Comparison of ENCODE assay signal across 9 mouse cellular contexts in the genomic region with DNA sequence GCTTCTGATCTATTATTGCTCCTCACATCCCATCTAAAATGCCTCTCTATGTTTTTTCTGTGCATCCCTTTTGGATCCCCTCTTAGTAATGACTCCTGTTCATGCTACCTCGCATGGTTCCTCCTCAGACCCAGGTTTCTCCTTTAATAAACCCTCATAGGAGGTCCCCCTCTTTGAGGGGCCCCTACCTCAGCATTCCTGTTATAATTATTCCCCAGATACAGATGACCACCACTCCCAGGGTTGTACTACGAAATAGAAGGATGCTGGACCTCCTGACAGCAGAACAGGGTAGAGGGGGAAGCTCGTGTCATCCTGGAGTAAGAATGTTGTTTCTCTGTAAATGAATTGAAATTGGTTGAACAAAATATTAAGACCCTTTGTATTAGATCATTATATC. TPM values are rescaled to one million over a fixed set of nuclear protein-coding genes. Genes with fewer than 3 reads are reported as not detected.
DNase-seq lines count a peak whose midpoint lies in the region; ATAC-seq and TF ChIP-seq lines count a peak whose summit lies in the region.
"Had no signal": no experiment of that assay in that cellular context is flagged by ENCODE, and none has a peak within 500 bp of the region (broad histone marks: within the 10 kb centered on the region; RNA-seq: fewer than 3 reads in every experiment).

A gene (plus strand): TSS at position 301 of the 400 bp plus-strand sequence.

- no peaks in the 10 kb centered on the region for H3K27me3 ChIP-seq in heart, embryonic 11.5 days (ENCODE audit: control insufficient read depth, insufficient read depth, low read length)
- peaks cover 11% of the 10 kb centered on the region for H3K27me3 ChIP-seq in CH12.LX (replicated peaks)
- H3K27me3 ChIP-seq in forebrain, embryonic 15.5 days: no peaks in the 10 kb centered on the region
- H3K27me3 ChIP-seq in liver, embryonic 16.5 days (ENCODE audit: control insufficient read depth, insufficient read depth, low read depth, low read length): no peaks in the 10 kb centered on the region

- TF ChIP-seq POLR2A in CH12.LX (IDR thresholded peaks at IDR 0.05; ENCODE audit: low read depth, low read length): no peak

- in situ Hi-C loops in CH12.LX (cut with MboI; ENCODE audit: low pct_ligation_motif_present, low pct_unique_long_range_greater_than_20kb, low sequenced_read_pairs): no loop called here

- no peaks in the 10 kb centered on the region; the same call in 1 of the 2 replicates for H3K9me3 ChIP-seq in heart, embryonic 11.5 days (replicated peaks; ENCODE audit: control insufficient read depth, low read length)
- H3K9me3 ChIP-seq in CH12.LX (replicated peaks; ENCODE audit: low read length): peaks cover 16% of the 10 kb centered on the region
- H3K9me3 ChIP-seq in forebrain, embryonic 15.5 days: no peaks in the 10 kb centered on the region
- no peaks in the 10 kb centered on the region for H3K9me3 ChIP-seq in liver, embryonic 16.5 days (replicated peaks; ENCODE audit: control insufficient read depth, low read length)

- dilution Hi-C loops in CH12.LX (cut with MboI; ENCODE audit: extremely low pct_ligation_motif_present, extremely low pct_unique_long_range_greater_than_20kb, low sequenced_read_pairs): no loop called here

- peak within 1 kb of the TSS; percentile 90; the same call in 1 of the 2 replicates for H3K9ac ChIP-seq in heart, embryonic 11.5 days (ENCODE audit: low read depth, low read length)
- H3K9ac ChIP-seq in CH12.LX (ENCODE audit: insufficient read depth, low read depth): peak within 1 kb of the TSS; percentile 3; the same call in 1 of the 2 replicates
- peak within 1 kb of the TSS; percentile 81; the same call in 1 of the 2 replicates for H3K9ac ChIP-seq in forebrain, embryonic 15.5 days (replicated peaks)
- H3K9ac ChIP-seq in liver, embryonic 16.5 days (ENCODE audit: low read depth, low read length): no peak within 1 kb of the TSS

- no peaks in the 10 kb centered on the region for H3K36me3 ChIP-seq in heart, embryonic 11.5 days (ENCODE audit: control insufficient read depth, insufficient read depth, low read length)
- peaks cover 3 to 20% of the 10 kb centered on the region in 2 experiments for H3K36me3 ChIP-seq in CH12.LX (replicated peaks in 1 of 2; ENCODE audit: control insufficient read depth in 1 of 2, insufficient read depth in 1 of 2, low read length in 1 of 2)
- H3K36me3 ChIP-seq in forebrain, embryonic 15.5 days: no peaks in the 10 kb centered on the region
- no peaks in the 10 kb centered on the region for H3K36me3 ChIP-seq in liver, embryonic 16.5 days (ENCODE audit: control insufficient read depth, insufficient read depth)

- no peak for TF ChIP-seq CTCF in CH12.LX (conservative IDR thresholded peaks at IDR 0.05 in 1 of 2, IDR thresholded peaks at IDR 0.05 in 1 of 2; ENCODE audit: low read depth in 2 of 2, low read length in 2 of 2)

- H3K27ac ChIP-seq in heart, embryonic 11.5 days (ENCODE audit: low read depth, low read length): no peak within 1 kb of the TSS
- H3K27ac ChIP-seq in CH12.LX (ENCODE audit: insufficient read depth, low read depth): no peak within 1 kb of the TSS
- peak within 1 kb of the TSS; percentile 54; the same call in 1 of the 2 replicates for H3K27ac ChIP-seq in forebrain, embryonic 15.5 days (replicated peaks)
- H3K27ac ChIP-seq in liver, embryonic 16.5 days (ENCODE audit: low read length): no peak within 1 kb of the TSS

- H3K4me1 ChIP-seq in heart, embryonic 11.5 days (ENCODE audit: control insufficient read depth, insufficient read depth, low read length): no peaks in the 10 kb centered on the region
- H3K4me1 ChIP-seq in CH12.LX (ENCODE audit: control insufficient read depth in 1 of 2, insufficient read depth in 2 of 2): peaks cover 3 to 15% of the 10 kb centered on the region in 2 experiments; a peak in 3 of 4 replicates
- H3K4me1 ChIP-seq in forebrain, embryonic 15.5 days: peaks cover 11% of the 10 kb centered on the region
- peaks cover 4% of the 10 kb centered on the region; the same call in 1 of the 2 replicates for H3K4me1 ChIP-seq in liver, embryonic 16.5 days (ENCODE audit: control insufficient read depth, low read depth, low read length)

- no peak for TF ChIP-seq RAD21 in CH12.LX (IDR thresholded peaks at IDR 0.05; ENCODE audit: low read depth, low read length)

- ATAC-seq in heart, embryonic 11.5 days (replicated peaks; ENCODE audit: insufficient number of reproducible peaks, low FRiP score, low TSS enrichment): no peak
- ATAC-seq in forebrain, embryonic 15.5 days (replicated peaks): no peak
- ATAC-seq in liver, embryonic 16.5 days (ENCODE audit: low read depth): no peak
- no peak for ATAC-seq in CD4-positive, CD25-positive, alpha-beta regulatory T cell, adult 4 months

- peak within 1 kb of the TSS; percentile 91 for H3K4me2 ChIP-seq in heart, embryonic 11.5 days
- peak within 1 kb of the TSS; percentile 61 for H3K4me2 ChIP-seq in CH12.LX (ENCODE audit: insufficient read depth, low read depth, poor library complexity, severe bottlenecking)
- peak within 1 kb of the TSS; percentile 72 for H3K4me2 ChIP-seq in forebrain, embryonic 15.5 days (replicated peaks)
- peak within 1 kb of the TSS; percentile 71 for H3K4me2 ChIP-seq in liver, embryonic 16.5 days (ENCODE audit: low read depth, low read length)

- peak within 1 kb of the TSS; percentile 77 for H3K4me3 ChIP-seq in heart, embryonic 11.5 days (ENCODE audit: low read depth, low read length)
- peak within 1 kb of the TSS; percentile 27 to 89 (median 80) for H3K4me3 ChIP-seq in CH12.LX (replicated peaks in 1 of 3; ENCODE audit: low read depth in 2 of 3, low read length in 2 of 3, poor library complexity in 1 of 3)
- peak within 1 kb of the TSS; percentile 78 for H3K4me3 ChIP-seq in forebrain, embryonic 15.5 days
- peak within 1 kb of the TSS; percentile 69 for H3K4me3 ChIP-seq in liver, embryonic 16.5 days (ENCODE audit: low read depth, low read length)

- DNase-seq in heart, adult 9 months (ENCODE audit: low spot score in 2 of 2): no peak
- no peak for DNase-seq in CH12.LX (ENCODE audit: extremely low read depth)
- DNase-seq in cerebellum, postnatal 4 days (ENCODE audit: low spot score in 2 of 2): no peak
- DNase-seq in thymus, postnatal 14 days: no peak
- DNase-seq: cerebellum, postnatal 10 days had no signal

- no peaks in the 10 kb centered on the region for H3K79me2 ChIP-seq in CH12.LX (replicated peaks; ENCODE audit: control insufficient read depth, extremely low read depth, insufficient read depth, poor library complexity, severe bottlenecking)

- WGBS in heart, embryonic 11.5 days (ENCODE audit: insufficient replicate concordance): 77% methylated on average over 3 of the region's 3 CpGs
- 93% methylated on average over 3 of the region's 3 CpGs for WGBS in forebrain, embryonic 15.5 days
- 62% methylated on average over 3 of the region's 3 CpGs for WGBS in liver, embryonic 16.5 days (ENCODE audit: insufficient replicate concordance)

- no peak for TF ChIP-seq EP300 in CH12.LX (IDR thresholded peaks at IDR 0.05; ENCODE audit: low read length)

TF ChIP-seq in CH12.LX, 34 proteins besides CTCF, POLR2A, EP300 and RAD21:
- TF ChIP-seq MEF2A (IDR thresholded peaks at IDR 0.05; ENCODE audit: borderline replicate concordance, low read depth, low read length) (no peak), BHLHE40 (IDR thresholded peaks at IDR 0.05; ENCODE audit: low read depth, low read length) (no peak), NRF1 (IDR thresholded peaks at IDR 0.05; ENCODE audit: low read depth, low read length) (no peak), MYC (IDR thresholded peaks at IDR 0.05; ENCODE audit: low read depth, low read length) (no peak), SMC3 (IDR thresholded peaks at IDR 0.05; ENCODE audit: low read depth, low read length) (no peak), IRF4 (IDR thresholded peaks at IDR 0.05; ENCODE audit: low read depth, low read length) (no peak), MAFK (IDR thresholded peaks at IDR 0.05; ENCODE audit: insufficient replicate concordance, low read length) (no peak), TBP (conservative IDR thresholded peaks at IDR 0.05; ENCODE audit: low read depth, low read length) (no peak)

RNA-seq across cellular contexts. Expression of the gene that starts here (rescaled TPM):
- 1.3 and 1.7 TPM in 2 replicates for polyA plus RNA-seq in heart, embryonic 11.5 days (2014; fragmentation: Nextera tagmentation; extraction: Ambion mirVana)
- total RNA-seq in CH12.LX (2012; rRNA removed): 4.2 and 6.4 TPM in 2 replicates
- total RNA-seq in CH12.LX (2014; rRNA removed): 6.6 and 7.5 TPM in 2 replicates
- polyA plus RNA-seq in CH12.LX (2012; ENCODE audit: insufficient read length, low read depth): 2.1 and 3.5 TPM in 2 replicates
- polyA plus RNA-seq in forebrain, embryonic 15.5 days (2015; fragmentation: Nextera tagmentation; extraction: Ambion mirVana): 4.1 and 4.6 TPM in 2 replicates
- polyA plus RNA-seq in liver, embryonic 16.5 days (2015; fragmentation: Nextera tagmentation; extraction: Ambion mirVana): 0.69 and 1.0 TPM in 2 replicates
- polyA plus RNA-seq in CD4-positive, CD25-positive, alpha-beta regulatory T cell, adult 4 months (2017; shearing (Covaris generic)): 1 to 10 TPM; 2.8 to 4.9 TPM
